Mouse (Mus musculus): ENCODE results near the gene Psmd7. TPM values are rescaled to one million over a fixed set of nuclear protein-coding genes. Genes with fewer than 3 reads are reported as not detected.

Psmd7 gene
- total RNA-seq, 2 experiments from 2014 or later = 108 to 113 TPM

DNA sequence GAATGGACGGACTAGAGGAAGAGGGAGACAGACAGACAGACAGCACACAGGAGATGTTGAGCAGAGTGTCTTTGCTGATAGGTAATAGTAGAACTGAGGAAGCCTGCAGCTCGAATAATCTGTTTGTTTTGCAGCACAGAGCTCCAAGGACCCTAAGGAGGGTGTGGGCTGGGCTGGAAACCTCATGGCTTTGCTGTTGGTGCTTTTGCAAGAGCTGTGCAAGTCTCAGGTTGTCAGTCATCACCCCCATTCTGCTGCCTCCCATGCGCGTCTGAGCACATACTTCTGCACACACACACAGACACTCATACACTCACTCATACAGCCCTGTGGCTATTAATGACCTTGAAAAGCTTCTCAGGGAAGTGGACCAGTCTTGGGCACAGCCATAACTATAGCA lies 50.8 kb downstream of the Psmd7 start:
- DNase-seq (ENCODE audit: low spot score in 2 of 2) = no peak

Small RNA genes lying within 50 kb of the gene (microRNA-seq; reads per million reads assigned to microRNA genes)
- 1,077 to 1,148 reads per million in 2 experiments for gene Mir140

Other genes starting within 250 kb of the Psmd7 start
- gene Nqo1, start 185.3 kb downstream of the Psmd7 start, total RNA-seq (2021) = 1 to 10 TPM; 5.1 to 5.9 TPM
- 10 to 100 TPM; 40.7 to 44.1 TPM for gene Nob1, start 163.4 kb downstream of the Psmd7 start, total RNA-seq (2021)
- gene Wwp2, start 152.1 kb downstream of the Psmd7 start, total RNA-seq (2021) = 10 to 100 TPM; 34.2 to 35.5 TPM